Mouse (Mus musculus) limb, embryonic 14.5 days (tissue): ENCODE data around the gene En1. TPM values are rescaled to one million over a fixed set of nuclear protein-coding genes. Genes with fewer than 3 reads are reported as not detected.

Source experiments
- ATAC-seq: fragments of 200-750 bp; cut with Nextera tagmentation; 2 replicates; pipeline ENCODE4 v1.8.0; 2017; ENCODE audit warnings: low read depth, moderate number of reproducible peaks, moderate TSS enrichment; ENCODE audit not compliant: low FRiP score
- DNase-seq: peaks from one replicate; pipeline ENCODE4 v3.0.0-alpha.2; 2015; ENCODE audit warnings: low spot score
- H3K27ac ChIP-seq: fragments of 300-500 bp; sonication (generic); replicated peaks from 2 replicates; pipeline ENCODE4 v1.5.1; 2014; ENCODE audit warnings: low read depth, mild to moderate bottlenecking, low read length, moderate library complexity, mixed read lengths
- H3K27me3 ChIP-seq: fragments of 300-500 bp; sonication (generic); 2 replicates; pipeline ENCODE4 v1.6.1; 2014; ENCODE audit warnings: low read length, mixed read lengths; ENCODE audit not compliant: control insufficient read depth, insufficient read depth
- H3K36me3 ChIP-seq: fragments of 300-500 bp; sonication (generic); 2 replicates; pipeline ENCODE4 v1.6.1; 2014; ENCODE audit warnings: mild to moderate bottlenecking, low read length, moderate library complexity, mixed read lengths; ENCODE audit not compliant: control insufficient read depth, insufficient read depth
- H3K4me1 ChIP-seq: fragments of 300-500 bp; sonication (generic); 2 replicates; pipeline ENCODE4 v1.6.1; 2014; ENCODE audit warnings: antibody characterized with exemption, low read length, mixed read lengths; ENCODE audit not compliant: control insufficient read depth, insufficient read depth
- H3K4me2 ChIP-seq: fragments of 300-500 bp; sonication (generic); replicated peaks from 2 replicates; pipeline ENCODE4 v1.6.1; 2014; ENCODE audit warnings: low read depth, mild to moderate bottlenecking, low read length, moderate library complexity; ENCODE audit not compliant: severe bottlenecking
- H3K4me3 ChIP-seq: fragments of 300-500 bp; sonication (generic); replicated peaks from 2 replicates; pipeline ENCODE4 v1.5.1; 2014; ENCODE audit warnings: low read length
- H3K9ac ChIP-seq: fragments of 300-500 bp; sonication (generic); 2 replicates; pipeline ENCODE4 v1.6.1; 2014; ENCODE audit warnings: mild to moderate bottlenecking, low read depth, low read length, moderate library complexity; ENCODE audit not compliant: severe bottlenecking
- H3K9me3 ChIP-seq: fragments of 300-500 bp; sonication (generic); 2 replicates; pipeline ENCODE4 v1.6.1; 2016; ENCODE audit warnings: low read length; ENCODE audit not compliant: control insufficient read depth
- POLR2A ChIP-seq: fragments of 200-500 bp; IDR thresholded peaks from 2 replicates; pipeline ENCODE4 v1.8.0; 2012; ENCODE audit warnings: inconsistent platforms, mild to moderate bottlenecking, moderate library complexity, borderline replicate concordance; ENCODE audit not compliant: insufficient read depth, insufficient read length; ENCODE audit errors: extremely low read depth
- WGBS: fragments of 180-500 bp; shearing (Covaris S2); extraction: QIAGEN DNeasy Blood & Tissue Kit; methylation state at CpG from one replicate; pipeline ENCODE4 v1.1.7; 2014; 5-methylcytosine and 5-hydroxymethylcytosine counted together
- polyA plus RNA-seq, 2 experiments: library from polyadenylated mRNA; depleted of rRNA in 1 of 2; stranded (reverse) in 1 of 2; unstranded in 1 of 2; fragments of >200 nt; fragmentation: Nextera tagmentation in 1 of 2; extraction: Ambion mirVana in 1 of 2; gene quantifications; 2 replicates each; pipeline versions ENCODE4 v1.2.1 to v1.2.3; 2012 to 2014

En1 gene
- polyA plus RNA-seq, 2 experiments = 3.9 to 6.4 TPM

DNA sequence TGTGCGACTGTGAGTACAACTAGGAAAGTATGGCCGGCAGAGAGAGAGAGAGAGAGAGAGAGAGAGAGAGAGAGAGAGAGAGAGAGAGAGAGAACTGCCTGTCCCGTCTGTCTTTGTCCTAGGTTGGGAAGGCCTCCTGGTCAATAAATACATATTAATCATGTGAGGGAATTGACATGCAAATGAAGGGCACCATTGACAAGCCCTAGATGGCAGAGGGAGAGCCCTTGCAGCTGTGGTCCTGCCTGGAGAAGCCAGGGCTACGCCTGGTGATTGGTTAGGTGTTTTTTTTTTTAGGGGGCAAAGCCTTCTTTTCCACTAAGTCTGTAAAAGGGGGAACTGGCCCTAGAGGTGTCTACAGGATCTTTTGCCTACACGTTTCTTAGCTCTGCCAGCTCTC is 19.2 kb downstream of the En1 start:
- no peak for DNase-seq
- Histone ChIP-seq H3K27ac (no peak overlapping the region), H3K4me2 (no peak overlapping the region), H3K9ac (no peak overlapping the region), H3K9me3 (no peaks in the 10 kb centered on the region), H3K36me3 (no peaks in the 10 kb centered on the region), H3K27me3 (peaks cover 51% of the 10 kb centered on the region), H3K4me1 (no peaks in the 10 kb centered on the region), H3K4me3 (no peak overlapping the region)
- WGBS = 27% methylated on average over 4 of the region's 5 CpGs
- no peak for ATAC-seq
- no peak for TF ChIP-seq POLR2A

DNA sequence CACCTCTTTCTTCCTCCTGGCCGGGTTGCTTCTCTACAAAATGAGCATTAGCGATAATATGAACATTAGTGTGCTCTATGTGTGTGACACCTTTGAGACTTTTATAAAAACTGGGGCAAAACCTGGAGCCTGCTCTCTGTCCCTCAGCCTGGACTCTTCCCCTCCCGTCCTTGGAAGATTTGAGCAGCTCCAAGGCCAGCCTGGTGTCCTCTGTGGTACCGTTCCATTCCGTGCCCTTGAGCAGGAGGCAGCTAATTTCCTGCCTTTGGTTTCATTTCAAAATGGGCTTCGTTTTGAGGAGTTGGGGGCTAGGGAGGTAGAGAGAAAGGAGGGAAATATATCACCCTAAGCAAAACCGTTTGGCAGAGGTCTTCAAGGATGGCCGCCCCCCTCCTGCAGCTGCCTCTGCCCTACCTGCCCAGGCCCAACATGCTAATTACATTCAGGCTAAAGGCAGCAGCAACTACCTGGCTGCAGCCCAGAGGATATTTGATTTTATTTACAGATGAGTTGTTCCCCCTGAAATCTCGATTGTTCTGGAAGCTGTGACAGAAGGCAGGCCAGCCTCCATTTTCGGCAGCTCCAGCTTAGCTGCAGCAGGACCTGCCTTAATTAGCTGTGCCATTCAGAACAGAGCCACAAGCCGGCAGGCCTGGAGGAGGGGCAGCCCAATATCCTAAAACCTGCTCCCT is 24.9 kb downstream of the En1 start:
- H3K27me3 ChIP-seq = peaks cover 16% of the 10 kb centered on the region; the same call in 1 of the 2 replicates

DNA sequence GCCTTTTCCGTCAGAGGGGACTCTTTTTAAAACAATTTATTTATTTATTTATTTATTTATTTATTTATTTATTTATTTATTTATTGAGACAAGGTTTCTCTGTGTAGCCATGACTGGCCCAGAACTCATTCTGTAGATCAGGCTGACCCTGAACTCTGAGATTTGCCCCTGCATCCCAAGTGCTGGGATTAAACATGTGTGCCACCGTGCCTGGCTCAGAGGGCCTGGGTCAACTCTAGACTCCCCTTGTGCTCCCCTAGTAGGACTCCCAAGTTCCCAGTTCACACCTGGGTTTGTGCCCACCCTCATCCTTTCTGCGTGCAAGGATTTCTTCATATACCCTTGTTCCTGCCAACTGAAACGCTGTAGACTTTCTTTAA is 25.4 kb downstream of the En1 start:
- Histone ChIP-seq H3K4me2 (no peak overlapping the region), H3K9me3 (no peaks in the 10 kb centered on the region), H3K36me3 (no peaks in the 10 kb centered on the region), H3K9ac (no peak overlapping the region), H3K4me3 (no peak overlapping the region), H3K27ac (no peak overlapping the region), H3K4me1 (no peaks in the 10 kb centered on the region), H3K27me3 (peaks cover 16% of the 10 kb centered on the region; the same call in 1 of the 2 replicates)
- ATAC-seq (peak; percentile 9; the same call in 1 of the 2 replicates), DNase-seq (no peak)
- no peak for TF ChIP-seq POLR2A
- 71% methylated on average over 4 of the region's 4 CpGs for WGBS

More for the DNA sequence above, 24.9 kb downstream of the En1 start:
- ATAC-seq (0 out of 2 replicates have a peak, but pooled peaks have one; percentile 9), DNase-seq (no peak)
- Histone ChIP-seq H3K4me2 (no peak overlapping the region), H3K36me3 (no peaks in the 10 kb centered on the region), H3K27ac (no peak overlapping the region), H3K9me3 (no peaks in the 10 kb centered on the region), H3K4me1 (no peaks in the 10 kb centered on the region), H3K4me3 (no peak overlapping the region), H3K9ac (no peak overlapping the region)
- 34% methylated on average over 11 of the region's 11 CpGs for WGBS
- TF ChIP-seq POLR2A = no peak

DNA sequence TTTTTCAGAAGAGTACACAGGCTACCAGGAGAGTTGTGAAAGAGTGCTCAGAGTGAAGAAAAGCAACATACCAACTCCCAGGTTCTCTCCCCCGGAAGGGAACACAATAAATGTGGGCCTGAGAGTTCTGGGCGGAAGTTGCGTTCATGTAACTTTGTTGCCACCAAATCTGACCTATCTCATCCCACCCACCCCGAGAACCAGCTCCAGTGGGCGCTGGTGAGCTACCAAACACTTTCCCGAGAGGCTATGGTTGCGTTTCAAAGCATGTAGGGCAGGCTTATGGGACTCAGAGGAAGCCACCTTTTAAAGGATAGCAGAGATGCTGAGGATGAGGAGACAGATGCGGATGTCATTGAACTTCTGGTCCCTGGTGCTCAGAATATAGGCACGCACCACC is 26.6 kb downstream of the En1 start:
- no peaks in the 10 kb centered on the region for H3K36me3 ChIP-seq
- H3K4me3 ChIP-seq = no peak overlapping the region
- H3K9ac ChIP-seq = no peak overlapping the region
- H3K27me3 ChIP-seq = peaks cover 16% of the 10 kb centered on the region; the same call in 1 of the 2 replicates
- no peak overlapping the region for H3K4me2 ChIP-seq
- TF ChIP-seq POLR2A = no peak
- no peak overlapping the region for H3K27ac ChIP-seq
- WGBS = 53% methylated on average over 9 of the region's 9 CpGs
- no peaks in the 10 kb centered on the region for H3K4me1 ChIP-seq
- H3K9me3 ChIP-seq = no peaks in the 10 kb centered on the region
- ATAC-seq = no peak
- DNase-seq = no peak

DNA sequence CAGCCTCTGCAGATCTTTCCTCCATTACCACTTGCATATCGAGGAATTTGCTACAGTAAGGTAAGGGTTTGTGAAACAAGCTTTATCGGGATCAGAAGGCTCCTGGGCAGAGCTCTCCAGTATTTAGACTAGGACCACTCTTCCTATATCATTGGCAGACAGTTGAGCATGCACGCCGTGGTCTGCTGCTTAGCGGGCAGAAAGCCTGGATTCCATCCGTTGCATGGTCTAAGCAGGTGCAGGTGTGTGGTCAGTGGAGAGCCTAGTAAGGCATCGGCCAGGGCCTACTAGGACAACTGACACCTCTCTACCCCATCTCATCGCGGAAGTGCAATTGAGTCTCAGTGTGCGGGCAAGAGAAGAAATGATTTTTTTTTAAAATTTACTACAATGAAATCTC is 41.2 kb downstream of the En1 start:
- ATAC-seq = no peak
- H3K36me3 ChIP-seq = no peaks in the 10 kb centered on the region
- no peak overlapping the region for H3K4me3 ChIP-seq
- WGBS = 12% methylated on average over 10 of the region's 10 CpGs
- H3K4me2 ChIP-seq = 0 out of 2 replicates have a peak overlapping the region, but pooled peaks have one; percentile 9
- no peak for DNase-seq
- H3K9me3 ChIP-seq = no peaks in the 10 kb centered on the region
- TF ChIP-seq POLR2A = no peak
- 0 out of 2 replicates have a peak overlapping the region, but pooled peaks have one; percentile 29 for H3K9ac ChIP-seq
- H3K27ac ChIP-seq = no peak overlapping the region
- no peaks in the 10 kb centered on the region for H3K27me3 ChIP-seq
- H3K4me1 ChIP-seq = peaks cover 9% of the 10 kb centered on the region
